Mouse (Mus musculus) midbrain, embryonic 11.5 days (tissue): ENCODE measurements at regions not wholly inside any gene's neighbourhood (a gene's known extent, or its start where the extent isn't known, plus 50 kb on each side); places are given as distances from the start of the nearest gene placed in this dataset.

Experiments
- ATAC-seq: fragments of 200-750 bp; cut with Nextera tagmentation; 2 replicates; pipeline ENCODE4 v1.8.0; 2017; ENCODE audit warnings: moderate TSS enrichment, moderate library complexity; ENCODE audit not compliant: low FRiP score
- DNase-seq: peaks from one replicate; pipeline ENCODE4 v3.0.0; 2015; ENCODE audit warnings: low spot score; ENCODE audit errors: missing footprints
- H3K27ac ChIP-seq: fragments of 300-500 bp; sonication (generic); 2 replicates; pipeline ENCODE4 v1.5.1; 2014; ENCODE audit warnings: low read depth, low read length
- H3K27me3 ChIP-seq: fragments of 300-500 bp; sonication (generic); 2 replicates; pipeline ENCODE4 v1.6.1; 2014; ENCODE audit warnings: mild to moderate bottlenecking, low read length, moderate library complexity, mixed read lengths; ENCODE audit not compliant: control insufficient read depth, insufficient read depth
- H3K36me3 ChIP-seq: fragments of 300-500 bp; sonication (generic); 2 replicates; pipeline ENCODE4 v1.6.1; 2014; ENCODE audit warnings: mild to moderate bottlenecking, low read length, moderate library complexity, mixed read lengths; ENCODE audit not compliant: control insufficient read depth, insufficient read depth
- H3K4me1 ChIP-seq: fragments of 300-500 bp; sonication (generic); 2 replicates; pipeline ENCODE4 v1.6.1; 2014; ENCODE audit warnings: low read length; ENCODE audit not compliant: control insufficient read depth, insufficient read depth
- H3K4me2 ChIP-seq: fragments of 300-500 bp; sonication (generic); 2 replicates; pipeline ENCODE4 v1.6.1; 2014; ENCODE audit warnings: mild to moderate bottlenecking, moderate library complexity
- H3K4me3 ChIP-seq: fragments of 300-500 bp; sonication (generic); 2 replicates; pipeline ENCODE4 v1.5.1; 2014; ENCODE audit warnings: low read depth, low read length
- H3K9ac ChIP-seq: fragments of 300-500 bp; sonication (generic); 2 replicates; pipeline ENCODE4 v1.6.1; 2014; ENCODE audit warnings: low read length
- H3K9me3 ChIP-seq: fragments of 300-500 bp; sonication (generic); 2 replicates; pipeline ENCODE4 v1.6.1; 2016; ENCODE audit warnings: low read length; ENCODE audit not compliant: control insufficient read depth
- WGBS: fragments of 180-500 bp; shearing (Covaris S2); extraction: QIAGEN DNeasy Blood & Tissue Kit; methylation state at CpG from one replicate; pipeline ENCODE4 v1.1.7; 2014; 5-methylcytosine and 5-hydroxymethylcytosine counted together

DNA sequence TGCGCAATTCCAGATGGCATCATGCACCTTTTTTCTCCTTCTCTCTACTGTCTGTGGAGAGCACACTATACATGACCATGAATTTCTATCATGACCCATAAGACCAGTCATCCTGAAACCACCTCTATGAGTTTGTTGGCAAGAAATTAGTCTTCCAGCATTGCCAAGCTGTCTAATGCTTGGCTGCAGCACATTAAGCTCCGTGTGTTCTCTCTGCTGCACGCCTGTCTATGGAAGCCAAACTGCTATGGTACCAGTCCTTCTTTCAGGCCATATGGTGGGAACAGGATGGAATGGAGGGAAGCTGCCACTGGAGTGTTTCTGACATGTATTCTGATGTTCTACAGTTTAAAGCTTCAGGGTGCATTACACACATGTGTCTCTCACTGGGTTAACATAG lies 121.0 kb upstream of the Cblb start:
- DNase-seq (no peak), ATAC-seq (no peak)
- Histone ChIP-seq H3K36me3 (no peaks in the 10 kb centered on the region), H3K9me3 (no peaks in the 10 kb centered on the region), H3K4me2 (no peak overlapping the region), H3K27ac (no peak overlapping the region), H3K27me3 (no peaks in the 10 kb centered on the region), H3K9ac (no peak overlapping the region), H3K4me1 (no peaks in the 10 kb centered on the region), H3K4me3 (no peak overlapping the region)
- 96% methylated on average over 3 of the region's 3 CpGs for WGBS

DNA sequence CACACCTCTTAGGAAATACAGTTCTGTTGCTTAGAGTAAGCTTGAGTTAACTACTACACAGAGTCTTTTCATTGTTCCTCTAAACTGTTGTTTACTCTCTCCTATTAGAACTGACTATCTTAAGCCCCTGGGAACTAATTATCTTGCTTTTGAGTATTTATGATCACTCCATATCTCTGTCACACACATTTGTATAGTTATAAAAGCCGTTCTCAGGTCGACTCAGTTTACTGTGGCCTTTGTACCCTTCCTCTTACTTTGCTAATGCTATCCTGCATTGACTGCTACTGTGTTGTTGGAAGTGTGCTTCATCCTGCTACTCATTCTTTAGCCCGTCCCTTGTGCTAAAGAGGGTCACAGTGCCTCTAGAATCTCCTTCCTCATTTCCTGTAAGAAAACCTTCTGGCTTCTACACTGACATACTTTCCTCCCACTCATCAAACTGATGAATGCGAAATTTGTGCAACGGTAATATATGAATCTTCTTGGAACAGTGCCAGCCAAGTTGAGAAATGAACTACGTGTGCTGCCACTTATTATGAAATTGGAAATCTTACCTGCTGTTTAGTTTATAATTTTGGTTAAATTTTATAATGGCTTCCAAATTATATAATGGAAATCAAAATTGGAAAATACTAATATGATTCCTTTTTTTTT lies 119.8 kb upstream of the Cblb start:
- ATAC-seq = no peak
- no peak overlapping the region for H3K9ac ChIP-seq
- 86% methylated on average over 6 of the region's 6 CpGs for WGBS

DNA sequence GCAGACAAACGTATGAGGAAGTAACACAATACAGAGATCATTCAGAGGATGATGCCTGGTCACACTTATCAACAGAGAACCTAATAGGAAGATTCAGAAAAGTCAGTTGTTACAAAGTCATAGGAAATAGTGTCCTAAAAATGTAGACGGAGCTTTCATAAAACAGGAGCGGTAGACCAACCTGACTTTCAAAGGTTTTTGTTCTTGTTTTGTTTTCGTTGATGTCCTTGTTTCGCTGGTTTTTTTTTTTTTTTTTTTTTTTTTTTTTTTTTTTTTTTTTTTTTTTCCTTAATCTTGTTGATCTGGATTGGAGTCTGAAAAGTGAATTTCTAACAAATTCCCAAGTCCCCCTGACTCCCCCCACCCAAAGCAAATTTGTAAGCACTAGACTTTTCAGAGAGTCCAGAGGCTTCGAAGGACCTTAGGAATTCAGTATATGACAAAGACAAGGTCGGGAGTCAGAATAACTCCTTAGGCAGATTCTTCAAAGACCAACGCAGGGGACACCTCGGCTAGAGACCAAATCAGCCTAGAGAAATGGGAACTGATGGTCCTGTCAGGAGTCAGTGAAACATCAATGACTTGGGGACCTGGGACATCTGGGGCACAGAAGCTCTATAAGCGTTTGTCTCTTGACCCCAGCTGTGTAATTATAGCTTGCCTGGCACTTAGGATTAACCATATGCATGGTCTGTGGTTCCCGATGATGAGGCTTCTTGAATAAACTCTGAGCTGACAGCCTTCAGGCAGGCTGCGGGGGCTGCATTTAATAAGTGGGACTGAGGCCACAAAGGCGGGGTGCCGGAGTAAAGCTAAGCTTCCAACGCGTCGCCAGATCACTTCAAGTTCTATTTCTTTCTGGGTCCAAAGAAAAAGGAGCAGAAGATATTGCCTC lies 115.7 kb upstream of the Cblb start:
- H3K36me3 ChIP-seq = no peaks in the 10 kb centered on the region
- H3K9me3 ChIP-seq = no peaks in the 10 kb centered on the region
- H3K4me3 ChIP-seq = no peak overlapping the region
- 45% methylated on average over 17 of the region's 17 CpGs for WGBS
- peak overlapping the region; percentile 42; the same call in 1 of the 2 replicates for H3K27ac ChIP-seq
- DNase-seq (peak; percentile 90), ATAC-seq (peak; percentile 86)
- H3K4me1 ChIP-seq = peaks cover 7% of the 10 kb centered on the region
- no peaks in the 10 kb centered on the region for H3K27me3 ChIP-seq
- H3K9ac ChIP-seq = no peak overlapping the region
- no peak overlapping the region for H3K4me2 ChIP-seq

More for the DNA sequence above, 119.8 kb upstream of the Cblb start:
- Histone ChIP-seq H3K4me1 (0 out of 2 replicates have a peak, but pooled peaks cover 2% of the 10 kb centered on the region), H3K9me3 (no peaks in the 10 kb centered on the region), H3K4me3 (no peak overlapping the region), H3K27ac (no peak overlapping the region), H3K36me3 (no peaks in the 10 kb centered on the region), H3K27me3 (no peaks in the 10 kb centered on the region), H3K4me2 (no peak overlapping the region)
- peak; percentile 81 for DNase-seq

DNA sequence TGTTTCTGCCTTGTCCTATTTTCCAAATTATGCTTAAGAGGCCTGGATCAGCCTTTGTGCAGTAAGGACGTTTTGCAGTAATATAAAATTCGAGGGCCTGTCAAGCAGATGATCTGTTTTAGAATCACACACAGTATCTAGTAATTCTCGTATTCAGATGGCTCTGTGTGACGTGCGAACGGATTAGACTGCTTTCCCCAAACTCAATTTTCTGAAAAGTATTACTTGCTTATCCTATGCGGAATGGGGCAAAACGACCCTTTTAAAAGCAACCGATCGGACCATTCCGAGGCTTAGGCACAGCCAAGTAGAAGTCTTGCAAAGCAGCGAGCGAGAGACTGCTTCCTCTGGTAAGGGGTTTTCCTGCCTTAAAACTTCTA lies 115.1 kb upstream of the Cblb start:
- H3K4me3 ChIP-seq = no peak overlapping the region
- H3K27ac ChIP-seq = peak overlapping the region; percentile 42; the same call in 1 of the 2 replicates
- DNase-seq (peak; percentile 89), ATAC-seq (peak; percentile 22; the same call in 1 of the 2 replicates)
- H3K9me3 ChIP-seq = no peaks in the 10 kb centered on the region
- no peak overlapping the region for H3K4me2 ChIP-seq
- H3K4me1 ChIP-seq = peaks cover 7% of the 10 kb centered on the region
- H3K9ac ChIP-seq = no peak overlapping the region
- H3K27me3 ChIP-seq = no peaks in the 10 kb centered on the region
- WGBS = 65% methylated on average over 13 of the region's 13 CpGs
- H3K36me3 ChIP-seq = no peaks in the 10 kb centered on the region

DNA sequence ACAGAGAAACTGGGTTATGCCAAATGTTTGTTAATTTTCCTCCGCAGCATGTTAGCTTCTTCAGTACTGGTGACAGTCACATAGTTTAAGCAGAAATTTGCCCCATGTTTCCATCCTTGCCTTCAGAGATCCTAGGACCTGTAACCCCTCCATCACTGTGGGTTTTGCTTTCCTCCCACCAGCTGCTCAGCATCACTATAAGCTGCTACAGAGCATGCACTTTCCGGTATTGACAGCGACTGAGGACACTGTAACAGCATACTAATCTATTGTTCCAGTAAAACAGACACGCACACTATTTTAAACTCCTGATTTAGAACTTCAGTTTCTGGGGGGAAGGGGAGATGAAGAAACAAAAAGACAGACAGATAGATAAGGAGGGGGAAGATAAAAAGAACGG lies 114.7 kb upstream of the Cblb start:
- no peak overlapping the region for H3K9ac ChIP-seq
- H3K27ac ChIP-seq = peak overlapping the region; percentile 42; the same call in 1 of the 2 replicates
- H3K36me3 ChIP-seq = no peaks in the 10 kb centered on the region
- H3K27me3 ChIP-seq = no peaks in the 10 kb centered on the region
- ATAC-seq (peak; percentile 46; the same call in 1 of the 2 replicates), DNase-seq (no peak)
- H3K4me2 ChIP-seq = no peak overlapping the region
- no peak overlapping the region for H3K4me3 ChIP-seq
- WGBS = 63% methylated on average over 5 of the region's 5 CpGs
- H3K4me1 ChIP-seq = peaks cover 7% of the 10 kb centered on the region
- no peaks in the 10 kb centered on the region for H3K9me3 ChIP-seq

DNA sequence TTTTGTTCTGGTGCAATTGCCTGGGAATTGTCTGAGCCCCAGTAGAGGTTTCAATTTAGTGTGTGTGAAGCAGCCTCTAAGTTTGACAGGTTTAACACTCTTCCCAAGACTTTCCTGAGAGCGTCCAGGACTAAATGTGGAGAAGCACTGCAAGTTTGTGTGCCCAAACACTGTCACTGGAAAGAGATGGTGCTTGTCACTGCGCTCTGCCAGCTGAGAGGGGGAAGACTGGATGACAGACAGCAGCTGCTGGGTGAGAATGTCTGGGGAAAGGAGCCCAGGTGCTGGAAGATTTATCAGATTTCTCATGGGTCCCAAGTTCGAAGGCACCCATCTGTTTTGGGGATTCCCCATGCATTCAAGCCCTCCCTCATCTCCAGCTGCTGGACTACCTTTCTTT lies 114.2 kb upstream of the Cblb start:
- 66% methylated on average over 3 of the region's 3 CpGs for WGBS
- H3K36me3 ChIP-seq = no peaks in the 10 kb centered on the region
- peak overlapping the region; percentile 25 for H3K27ac ChIP-seq
- no peaks in the 10 kb centered on the region for H3K27me3 ChIP-seq
- no peak overlapping the region for H3K4me2 ChIP-seq
- peak; percentile 79 for DNase-seq
- H3K9ac ChIP-seq = no peak overlapping the region
- H3K4me3 ChIP-seq = no peak overlapping the region
- ATAC-seq = no peak
- peaks cover 7% of the 10 kb centered on the region for H3K4me1 ChIP-seq
- H3K9me3 ChIP-seq = no peaks in the 10 kb centered on the region

DNA sequence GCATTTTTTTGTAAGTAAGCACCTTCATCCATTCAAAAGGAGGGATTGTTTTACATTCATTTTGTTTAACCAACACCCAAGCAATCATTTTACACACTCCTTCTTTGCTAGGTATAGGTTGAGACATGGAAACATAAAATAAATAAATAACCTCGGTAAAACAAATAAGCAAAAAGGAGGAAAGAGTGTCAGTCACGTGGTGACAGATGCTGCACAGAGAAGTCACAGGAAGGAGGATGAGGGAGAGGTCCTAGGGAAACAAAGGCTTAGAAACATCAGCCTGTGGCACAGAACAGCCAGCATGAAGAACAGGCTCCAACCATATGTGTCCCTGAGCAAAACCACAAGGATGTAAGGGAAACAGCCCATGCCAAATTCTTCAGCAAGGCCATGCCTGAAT lies 113.5 kb upstream of the Cblb start:
- ATAC-seq = no peak
- Histone ChIP-seq H3K36me3 (no peaks in the 10 kb centered on the region), H3K4me1 (peaks cover 7% of the 10 kb centered on the region), H3K27me3 (no peaks in the 10 kb centered on the region), H3K9ac (no peak overlapping the region), H3K4me3 (no peak overlapping the region), H3K27ac (no peak overlapping the region; the same call in 1 of the 2 replicates), H3K4me2 (no peak overlapping the region), H3K9me3 (no peaks in the 10 kb centered on the region)
- DNase-seq = peak; percentile 39
- WGBS = 43% methylated on average over 2 of the region's 2 CpGs

DNA sequence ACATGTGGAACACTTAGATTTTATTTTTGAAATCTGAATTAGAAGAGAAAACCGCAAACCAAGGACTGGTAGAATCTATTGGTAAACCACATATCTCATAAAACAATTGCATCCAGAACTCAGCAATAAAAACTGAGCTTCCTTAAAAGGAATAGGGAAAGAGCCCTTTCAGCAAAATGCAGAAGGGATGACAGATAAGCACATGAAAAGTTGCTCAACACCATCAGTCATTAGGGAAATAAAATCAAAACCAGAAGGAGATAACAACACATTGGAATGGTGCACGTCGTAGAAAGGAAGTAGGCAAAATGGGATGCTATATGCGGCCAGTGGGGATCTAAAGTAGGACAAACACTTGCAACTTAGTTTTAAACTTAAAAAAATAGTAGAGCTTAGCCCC lies 110.0 kb upstream of the Cblb start:
- Histone ChIP-seq H3K4me3 (no peak overlapping the region), H3K36me3 (no peaks in the 10 kb centered on the region), H3K27ac (no peak overlapping the region), H3K27me3 (no peaks in the 10 kb centered on the region), H3K9ac (no peak overlapping the region), H3K4me1 (peaks cover 7% of the 10 kb centered on the region), H3K9me3 (no peaks in the 10 kb centered on the region), H3K4me2 (no peak overlapping the region)
- WGBS = 93% methylated on average over 4 of the region's 4 CpGs
- DNase-seq = no peak
- ATAC-seq = no peak

DNA sequence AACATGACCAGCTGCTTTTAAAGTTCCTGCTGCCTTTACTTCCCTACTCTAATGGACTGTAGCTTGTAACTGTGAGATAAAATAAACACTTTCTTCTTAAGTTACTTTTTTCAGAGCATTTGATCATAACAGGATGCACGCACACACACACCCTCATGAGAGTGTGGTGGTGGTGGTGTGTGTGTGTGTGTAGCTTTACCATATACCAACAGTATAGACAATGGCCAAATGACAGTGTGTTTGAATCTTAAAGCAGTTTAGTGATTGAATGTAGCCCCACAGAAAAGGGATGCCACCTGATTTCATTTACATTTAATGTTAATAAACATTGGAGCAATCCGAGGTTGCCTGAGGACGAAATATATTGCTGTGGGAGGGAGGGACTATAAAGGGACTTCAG lies 108.4 kb upstream of the Cblb start:
- H3K4me1 ChIP-seq = no peaks in the 10 kb centered on the region
- no peaks in the 10 kb centered on the region for H3K27me3 ChIP-seq
- no peak overlapping the region for H3K4me3 ChIP-seq
- DNase-seq (no peak), ATAC-seq (no peak)
- 84% methylated on average over 3 of the region's 3 CpGs for WGBS
- no peak overlapping the region for H3K9ac ChIP-seq
- H3K27ac ChIP-seq = no peak overlapping the region
- H3K9me3 ChIP-seq = no peaks in the 10 kb centered on the region
- H3K36me3 ChIP-seq = no peaks in the 10 kb centered on the region
- H3K4me2 ChIP-seq = no peak overlapping the region
